Mouse (Mus musculus) CH12.LX (cell line): ENCODE data around the gene Eef1a1.
A peak's percentile ranks its signal among the peaks of the same experiment; 100 is the strongest.

Source experiments
- CTCF ChIP-seq, 2 experiments: IDR thresholded peaks in 1 of 2; conservative IDR thresholded peaks in 1 of 2; 2 replicates each; pipeline ENCODE4 v1.5.1; 2011 to 2012; ENCODE audit warnings: low read depth in 2 of 2, low read length in 2 of 2, improper control_type of control experiment in 1 of 2, inconsistent platforms in 1 of 2, mild to moderate bottlenecking in 1 of 2, moderate library complexity in 1 of 2
- E2F4 ChIP-seq: IDR thresholded peaks from 2 replicates; pipeline ENCODE4 v1.6.1; 2011; ENCODE audit warnings: low read depth, low read length, improper control_type of control experiment; ENCODE audit not compliant: insufficient replicate concordance
- EP300 ChIP-seq: IDR thresholded peaks from 2 replicates; pipeline ENCODE4 v1.6.1; 2011; ENCODE audit warnings: low read length, improper control_type of control experiment
- IRF4 ChIP-seq: IDR thresholded peaks from 2 replicates; pipeline ENCODE4 v1.6.1; 2014; ENCODE audit warnings: low read depth, mild to moderate bottlenecking, inconsistent platforms, low read length, improper control_type of control experiment
- KAT2A ChIP-seq: IDR thresholded peaks from 2 replicates; pipeline ENCODE4 v1.6.1; 2012; ENCODE audit warnings: low read length, improper control_type of control experiment, inconsistent platforms; ENCODE audit not compliant: insufficient replicate concordance
- MAX ChIP-seq: IDR thresholded peaks from 2 replicates; pipeline ENCODE4 v1.6.1; 2011; ENCODE audit warnings: low read length, improper control_type of control experiment
- MXI1 ChIP-seq: IDR thresholded peaks from 2 replicates; pipeline ENCODE4 v1.6.1; 2011; ENCODE audit warnings: mild to moderate bottlenecking, low read depth, low read length, improper control_type of control experiment
- POLR2A ChIP-seq: IDR thresholded peaks from 2 replicates; pipeline ENCODE4 v1.6.1; 2011; ENCODE audit warnings: low read depth, mild to moderate bottlenecking, improper control_type of control experiment, low read length
- SIN3A ChIP-seq: IDR thresholded peaks from 2 replicates; pipeline ENCODE4 v1.6.1; 2012; ENCODE audit warnings: low read length, improper control_type of control experiment, inconsistent platforms
- SMC3 ChIP-seq: IDR thresholded peaks from 2 replicates; pipeline ENCODE4 v1.6.1; 2011; ENCODE audit warnings: low read depth, low read length, improper control_type of control experiment
- TCF12 ChIP-seq: IDR thresholded peaks from 2 replicates; pipeline ENCODE4 v1.6.1; 2014; ENCODE audit warnings: low read depth, mild to moderate bottlenecking, inconsistent platforms, low read length, improper control_type of control experiment
- UBTF ChIP-seq: IDR thresholded peaks from 2 replicates; pipeline ENCODE4 v1.6.1; 2012; ENCODE audit warnings: low read depth, mild to moderate bottlenecking, inconsistent platforms, low read length, improper control_type of control experiment, moderate library complexity
- USF1 ChIP-seq: IDR thresholded peaks from 2 replicates; pipeline ENCODE4 v1.6.1; 2014; ENCODE audit warnings: low read depth, mild to moderate bottlenecking, inconsistent platforms, low read length, improper control_type of control experiment
- ZKSCAN1 ChIP-seq: IDR thresholded peaks from 2 replicates; pipeline ENCODE4 v1.6.1; 2012; ENCODE audit warnings: low read depth, inconsistent platforms, low read length, improper control_type of control experiment, borderline replicate concordance

GRCm38 (mm10) chr9:78527301-78527761 lies 38.4 kb upstream of the Eef1a1 start:
- TF ChIP-seq CTCF (conservative IDR thresholded peaks at IDR 0.05 in 1 of 2, IDR thresholded peaks at IDR 0.05 in 1 of 2; ENCODE audit: low read depth in 2 of 2, low read length in 2 of 2) (peak; percentile 16 to 89; a peak in 2 of 4 replicates), MAX (peak; percentile 97), E2F4 (peak; percentile 33; the same call in 1 of the 2 replicates), SMC3 (peak; percentile 64), KAT2A (0 out of 2 replicates have a peak, but pooled peaks have one; percentile 62), POLR2A (peak; percentile 33), TCF12 (peak; percentile 73), ZKSCAN1 (no peak), USF1 (peak; percentile 47), MXI1 (peak; percentile 100), UBTF (no peak), IRF4 (peak; percentile 94), EP300 (peak; percentile 83), SIN3A (peak; percentile 99)
